Mouse (Mus musculus) kidney, embryonic 15.5 days (tissue): ENCODE measurements around the gene Txndc17. TPM values are rescaled to one million over a fixed set of nuclear protein-coding genes. Genes with fewer than 3 reads are reported as not detected.
A peak's percentile ranks its signal among the peaks of the same experiment; 100 is the strongest.

Experiments
- ATAC-seq: fragments of 200-750 bp; cut with Nextera tagmentation; replicated peaks from 2 replicates; pipeline ENCODE4 v1.8.0; 2017; ENCODE audit warnings: moderate TSS enrichment; ENCODE audit not compliant: low FRiP score
- H3K27ac ChIP-seq: fragments of 300-500 bp; sonication (generic); 2 replicates; pipeline ENCODE4 v1.5.1; 2015; ENCODE audit warnings: mild to moderate bottlenecking, inconsistent platforms
- H3K27me3 ChIP-seq: fragments of 300-500 bp; sonication (generic); 2 replicates; pipeline ENCODE4 v1.6.1; 2015; ENCODE audit warnings: inconsistent platforms
- H3K36me3 ChIP-seq: fragments of 300-500 bp; sonication (generic); 2 replicates; pipeline ENCODE4 v1.6.1; 2015; ENCODE audit warnings: inconsistent platforms
- H3K4me1 ChIP-seq: fragments of 300-500 bp; sonication (generic); 2 replicates; pipeline ENCODE4 v1.6.1; 2015; ENCODE audit warnings: inconsistent platforms
- H3K4me2 ChIP-seq: fragments of 300-500 bp; sonication (generic); 2 replicates; pipeline ENCODE4 v1.6.1; 2015; ENCODE audit warnings: moderate library complexity, mild to moderate bottlenecking, inconsistent platforms
- H3K4me3 ChIP-seq: fragments of 300-500 bp; sonication (generic); replicated peaks from 2 replicates; pipeline ENCODE4 v1.5.1; 2015; ENCODE audit warnings: mild to moderate bottlenecking, inconsistent platforms
- H3K9ac ChIP-seq: fragments of 300-500 bp; sonication (generic); 2 replicates; pipeline ENCODE4 v1.6.1; 2015; ENCODE audit warnings: mild to moderate bottlenecking, inconsistent platforms
- H3K9me3 ChIP-seq: fragments of 300-500 bp; sonication (generic); replicated peaks from 2 replicates; pipeline ENCODE4 v1.6.1; 2016; ENCODE audit warnings: inconsistent platforms
- WGBS: fragments of 180-500 bp; shearing (Covaris S2); methylation state at CpG from one replicate; pipeline ENCODE4 v1.1.7; 2015; ENCODE audit warnings: mixed read lengths; 5-methylcytosine and 5-hydroxymethylcytosine counted together
- polyA plus RNA-seq: library from polyadenylated mRNA; unstranded; fragments of >200 nt; fragmentation: Nextera tagmentation; extraction: Ambion mirVana; gene quantifications from 2 replicates; pipeline ENCODE4 v1.2.1, GENCODE M21; 2015

Gene Txndc17
- polyA plus RNA-seq, 1 experiment from 2014 or later = 200 TPM

DNA sequence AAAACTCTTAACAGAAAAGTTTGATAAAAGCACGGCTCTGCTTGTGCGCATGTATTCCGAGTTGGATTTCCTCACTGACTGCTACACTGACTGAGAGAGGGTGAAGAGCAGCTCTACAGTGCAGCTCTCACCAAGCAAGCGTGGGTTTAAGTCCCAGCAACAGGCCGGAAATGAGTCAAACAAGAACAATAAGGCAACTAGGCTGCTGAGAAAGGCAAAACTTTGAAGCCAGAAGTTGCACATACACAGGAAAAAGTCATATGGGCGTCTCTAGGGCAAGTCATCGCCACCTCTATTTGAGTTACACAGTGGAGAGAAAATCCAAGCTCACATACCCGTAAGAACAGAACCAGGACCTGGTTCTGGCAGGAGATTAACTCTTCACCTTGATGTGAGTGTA, 10.8 kb upstream of the Txndc17 start:
- Histone ChIP-seq H3K4me3 (no peak overlapping the region), H3K4me1 (no peaks in the 10 kb centered on the region), H3K4me2 (no peak overlapping the region), H3K9ac (no peak overlapping the region), H3K27ac (peak overlapping the region; percentile 56; the same call in 1 of the 2 replicates), H3K27me3 (no peaks in the 10 kb centered on the region), H3K9me3 (no peaks in the 10 kb centered on the region), H3K36me3 (peaks cover 50% of the 10 kb centered on the region)
- WGBS = 82% methylated on average over 8 of the region's 8 CpGs
- ATAC-seq = no peak

DNA sequence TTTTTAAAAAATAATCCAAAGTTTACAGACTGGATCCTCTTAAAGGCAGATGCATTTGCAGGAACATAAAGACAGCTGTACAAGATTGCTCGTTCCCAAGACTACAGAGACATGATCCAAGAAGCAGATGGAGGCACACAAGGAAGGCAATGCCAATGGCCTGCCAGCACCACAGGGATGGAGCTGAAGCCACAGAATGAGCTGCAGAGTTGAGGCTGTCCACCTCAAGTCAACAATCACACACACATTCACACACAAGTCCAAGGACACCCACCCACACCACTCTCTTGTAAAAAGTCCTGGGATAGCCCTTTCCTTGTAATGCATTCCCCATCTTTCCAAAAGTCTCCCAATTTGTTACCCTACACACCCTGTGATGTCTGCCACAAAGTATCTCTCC, 3.9 kb upstream of the Txndc17 start:
- Histone ChIP-seq H3K27me3 (no peaks in the 10 kb centered on the region), H3K4me3 (no peak overlapping the region), H3K4me2 (no peak overlapping the region), H3K9me3 (no peaks in the 10 kb centered on the region), H3K27ac (no peak overlapping the region), H3K4me1 (peaks cover 26% of the 10 kb centered on the region), H3K9ac (no peak overlapping the region), H3K36me3 (peaks cover 23% of the 10 kb centered on the region)
- 81% methylated on average over 1 of the region's 1 CpGs for WGBS
- ATAC-seq = no peak

DNA sequence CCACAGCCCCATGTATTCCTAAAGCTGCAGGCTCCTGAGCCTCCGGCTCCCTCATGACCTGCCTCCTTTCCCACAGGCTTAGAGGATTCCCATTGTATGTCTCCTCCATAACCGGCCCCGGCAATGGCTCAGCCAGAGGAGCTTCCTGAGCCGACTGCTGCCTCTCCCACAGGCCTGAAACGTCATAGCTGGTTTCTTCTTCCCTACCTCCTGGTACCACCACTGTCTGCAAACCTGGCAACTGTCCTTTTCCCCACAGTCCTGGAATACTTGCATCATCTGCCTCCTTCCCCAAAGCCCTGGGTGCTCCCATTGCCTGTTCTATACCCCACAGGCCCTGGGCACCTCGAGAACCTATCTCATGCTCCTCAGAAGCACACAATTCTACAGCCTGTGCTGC, 2.1 kb upstream of the Txndc17 start:
- 0 out of 2 replicates have a peak overlapping the region, but pooled peaks have one; percentile 76 for H3K9ac ChIP-seq
- no peaks in the 10 kb centered on the region for H3K27me3 ChIP-seq
- WGBS = 77% methylated on average over 6 of the region's 6 CpGs
- H3K4me3 ChIP-seq = no peak overlapping the region
- peaks cover 25% of the 10 kb centered on the region for H3K36me3 ChIP-seq
- H3K4me2 ChIP-seq = peak overlapping the region; percentile 90; the same call in 1 of the 2 replicates
- H3K4me1 ChIP-seq = peaks cover 28% of the 10 kb centered on the region
- H3K27ac ChIP-seq = no peak overlapping the region
- H3K9me3 ChIP-seq = no peaks in the 10 kb centered on the region
- ATAC-seq = no peak

DNA sequence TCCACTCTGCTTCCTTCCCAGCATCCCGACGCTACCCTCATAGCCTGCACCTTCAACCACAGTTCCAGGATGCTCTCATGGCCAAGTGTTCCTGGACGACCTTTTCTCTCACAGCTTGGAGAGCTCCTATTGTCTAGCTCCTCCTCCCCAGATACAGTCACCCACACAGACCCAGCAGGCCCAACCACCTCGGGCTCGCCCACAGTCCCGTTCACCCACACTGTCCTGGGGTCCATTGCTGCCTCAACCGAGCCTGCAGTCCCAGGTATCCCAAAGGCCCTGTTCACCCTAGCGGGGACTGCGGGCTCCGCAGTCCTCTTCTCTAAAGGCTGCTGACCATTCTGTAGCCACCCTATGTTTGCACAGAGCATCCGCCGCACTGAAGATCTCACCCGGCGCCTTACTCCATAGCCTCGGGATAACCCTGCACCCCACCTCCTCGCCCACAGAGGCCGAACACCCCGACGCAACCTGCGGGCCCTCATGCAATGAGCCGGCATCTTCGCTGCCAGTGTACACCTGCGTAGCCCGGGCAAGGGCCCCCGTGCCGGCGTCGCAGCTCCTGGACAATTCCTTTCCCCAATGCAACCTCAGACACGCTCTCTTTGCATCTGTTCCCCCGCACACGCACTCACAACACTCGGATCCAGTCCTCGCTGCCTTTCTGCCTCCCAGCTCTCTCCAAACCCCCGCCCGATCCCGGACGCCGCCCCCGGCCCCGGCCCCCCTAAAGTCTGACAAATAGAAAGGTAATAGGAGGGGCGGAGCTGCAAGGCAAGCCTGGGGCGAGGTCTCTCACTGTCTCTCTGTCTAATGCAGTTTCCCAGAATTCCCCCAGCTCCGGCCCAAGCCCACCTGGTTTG, 775 bp upstream of the Txndc17 start, which contains the start of gene Gm43951:
Gene Gm43951 (minus strand): TSS at position 500 of the 863 bp plus-strand sequence.
- ATAC-seq = peak; percentile 49
- Histone ChIP-seq H3K4me2 (peak within 1 kb of the TSS; percentile 90), H3K4me1 (peaks cover 28% of the 10 kb centered on the region), H3K4me3 (peak within 1 kb of the TSS; percentile 73), H3K27ac (peak within 1 kb of the TSS; percentile 87), H3K9ac (peak within 1 kb of the TSS; percentile 76), H3K36me3 (peaks cover 31% of the 10 kb centered on the region), H3K9me3 (no peaks in the 10 kb centered on the region), H3K27me3 (no peaks in the 10 kb centered on the region)
- WGBS = under 1% methylated on average over 43 of the region's 43 CpGs

DNA sequence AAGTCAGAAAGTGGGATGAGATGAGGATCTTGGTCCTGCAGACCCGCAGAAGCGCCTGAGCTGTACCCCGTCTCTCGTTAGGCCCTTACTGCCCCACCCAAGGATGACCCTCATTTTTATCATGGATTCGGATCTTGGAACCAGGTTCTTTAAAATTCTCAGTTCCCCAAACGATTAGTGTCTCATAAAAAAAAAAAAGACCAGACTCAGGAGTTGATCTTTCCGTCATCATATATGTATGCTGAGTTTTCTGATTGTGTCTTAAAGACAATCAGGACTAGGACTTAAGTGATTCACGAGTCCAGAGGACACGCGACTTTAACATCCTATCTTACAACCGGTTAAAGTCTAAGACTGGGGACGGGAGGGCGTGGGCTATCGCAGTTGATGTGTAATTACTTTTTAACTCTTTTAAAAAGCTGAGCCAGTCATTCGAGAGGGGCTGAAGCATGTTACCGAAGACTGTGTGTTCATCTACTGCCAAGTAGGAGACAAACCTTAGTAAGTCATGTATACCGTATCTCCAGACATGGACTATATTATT, 559 bp downstream of the Txndc17 start:
- Histone ChIP-seq H3K9me3 (no peaks in the 10 kb centered on the region), H3K27ac (peak overlapping the region; percentile 87), H3K9ac (peak overlapping the region; percentile 76), H3K27me3 (no peaks in the 10 kb centered on the region), H3K4me3 (peak overlapping the region; percentile 73), H3K36me3 (peaks cover 36% of the 10 kb centered on the region), H3K4me2 (peak overlapping the region; percentile 90), H3K4me1 (peaks cover 28% of the 10 kb centered on the region)
- WGBS = 11% methylated on average over 17 of the region's 17 CpGs
- ATAC-seq = no peak

DNA sequence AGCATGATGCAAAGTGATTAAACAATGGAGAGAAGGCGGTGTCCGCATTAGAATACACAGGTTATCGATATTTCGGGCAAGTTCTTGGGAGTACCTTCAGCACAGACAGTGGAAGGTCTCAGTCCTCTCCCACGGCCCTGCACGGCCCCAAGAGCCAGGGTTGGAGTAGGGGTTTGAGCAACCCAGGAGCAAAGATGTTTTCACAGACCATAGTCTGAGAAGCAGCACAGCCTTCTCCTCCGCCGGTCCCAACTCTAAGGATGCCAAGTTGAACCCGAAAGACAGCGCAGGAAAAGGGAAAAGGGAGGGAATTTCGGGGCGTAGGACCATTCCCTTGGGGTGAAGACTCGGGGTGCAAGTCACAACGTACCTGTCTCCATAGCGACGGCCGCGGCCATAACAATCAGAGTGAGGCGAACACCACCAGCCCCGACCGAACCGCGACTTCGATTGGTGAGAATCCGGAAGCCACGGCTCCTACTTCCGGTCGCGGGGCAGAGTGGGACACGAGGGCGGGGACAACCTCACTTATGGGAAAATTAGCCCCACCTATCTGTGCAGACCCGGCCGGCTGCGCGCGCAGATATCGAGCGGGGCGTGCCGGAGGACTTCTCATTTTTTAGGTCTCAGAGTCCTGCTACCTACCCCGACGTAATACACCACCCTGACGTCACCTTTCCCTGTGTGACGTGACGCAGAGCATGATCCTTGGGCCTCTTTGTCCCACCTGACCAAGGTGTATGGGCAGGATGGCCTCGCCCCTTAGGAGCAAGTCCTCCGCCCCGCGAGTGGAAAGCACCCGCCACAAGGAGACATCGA, 7.5 kb downstream of the Txndc17 start:
- no peaks in the 10 kb centered on the region for H3K27me3 ChIP-seq
- WGBS = under 1% methylated on average over 51 of the region's 51 CpGs
- peaks cover 32% of the 10 kb centered on the region for H3K36me3 ChIP-seq
- peak overlapping the region; percentile 77 for H3K9ac ChIP-seq
- peak overlapping the region; percentile 98 for H3K4me2 ChIP-seq
- peak overlapping the region; percentile 74 for H3K27ac ChIP-seq
- H3K9me3 ChIP-seq = no peaks in the 10 kb centered on the region
- peak; percentile 95 for ATAC-seq
- peaks cover 19% of the 10 kb centered on the region for H3K4me1 ChIP-seq
- H3K4me3 ChIP-seq = peak overlapping the region; percentile 88

DNA sequence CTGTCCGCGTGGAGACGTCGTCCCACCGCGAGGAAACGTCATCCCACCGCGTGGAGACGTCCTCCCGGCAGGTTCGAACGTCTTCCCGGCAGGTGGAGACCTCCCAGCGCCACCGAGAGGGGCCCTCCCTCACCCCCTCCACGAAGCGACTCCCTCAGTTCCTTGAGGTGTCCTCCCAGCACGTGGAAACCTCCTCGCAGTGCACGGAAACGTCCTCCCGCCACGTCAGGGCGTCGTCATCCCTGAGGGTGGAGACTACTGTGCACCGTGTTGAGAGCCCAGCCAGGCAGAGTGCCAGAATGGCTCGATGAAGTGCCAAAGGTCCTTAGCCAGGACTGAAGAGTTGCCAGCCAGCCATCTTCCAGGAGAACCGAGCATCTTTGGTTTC, 8.1 kb downstream of the Txndc17 start, which contains the start of gene Med31:
Gene Med31 (minus strand): TSS at position 183 of the 388 bp plus-strand sequence.
- Histone ChIP-seq H3K4me2 (peak within 1 kb of the TSS; percentile 98), H3K4me1 (peaks cover 19% of the 10 kb centered on the region), H3K9me3 (no peaks in the 10 kb centered on the region), H3K27me3 (no peaks in the 10 kb centered on the region), H3K36me3 (peaks cover 26% of the 10 kb centered on the region), H3K4me3 (peak within 1 kb of the TSS; percentile 88), H3K27ac (peak within 1 kb of the TSS; percentile 74), H3K9ac (peak within 1 kb of the TSS; percentile 77)
- peak; percentile 81 for ATAC-seq
- 2% methylated on average over 29 of the region's 29 CpGs for WGBS

DNA sequence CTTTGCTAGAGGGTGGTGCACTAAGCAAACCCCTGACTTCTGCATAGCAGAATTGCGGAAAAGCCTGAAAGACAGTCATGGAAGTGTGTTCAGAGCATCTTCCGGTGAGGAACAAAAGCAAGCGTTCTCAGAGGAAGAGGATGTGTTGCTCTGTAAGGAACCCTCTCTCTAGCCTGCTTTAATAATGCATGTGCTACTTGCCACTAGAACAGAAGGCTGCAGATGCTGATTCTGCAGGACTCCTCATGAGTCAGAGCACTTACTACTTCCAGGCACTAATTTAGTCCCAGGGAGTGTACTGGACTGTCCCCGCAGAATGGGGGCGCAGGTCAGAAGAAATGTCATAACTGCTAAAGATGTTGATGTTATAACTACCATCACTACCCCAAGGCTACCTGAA, 9.8 kb downstream of the Txndc17 start:
- ATAC-seq = no peak
- WGBS = 82% methylated on average over 5 of the region's 5 CpGs
- H3K27ac ChIP-seq = no peak overlapping the region

DNA sequence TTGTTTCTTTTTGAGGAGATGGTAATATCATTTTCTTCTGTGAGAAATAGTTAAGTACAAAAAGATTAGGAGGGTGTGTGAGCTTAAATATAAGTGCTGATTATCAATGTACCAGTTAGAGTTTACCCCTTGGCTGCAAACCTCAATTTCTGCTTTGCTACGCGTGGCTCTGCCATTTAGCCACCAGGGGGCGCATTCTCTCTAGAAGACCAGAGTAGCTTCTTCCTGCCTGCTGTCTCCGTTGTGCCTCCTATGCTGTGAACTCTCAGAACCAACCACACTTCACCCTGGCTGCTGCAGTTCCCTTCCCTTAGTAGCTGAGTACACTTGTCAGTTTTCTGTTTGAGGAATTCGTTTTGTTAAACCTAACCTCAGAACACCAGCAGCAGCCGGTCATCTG, 13.9 kb downstream of the Txndc17 start:
- WGBS = 16% methylated on average over 6 of the region's 6 CpGs
- ATAC-seq = no peak
- no peaks in the 10 kb centered on the region for H3K27me3 ChIP-seq
- no peak overlapping the region for H3K27ac ChIP-seq
- peaks cover 8% of the 10 kb centered on the region; the same call in 1 of the 2 replicates for H3K4me1 ChIP-seq
- H3K4me3 ChIP-seq = no peak overlapping the region
- H3K9me3 ChIP-seq = no peaks in the 10 kb centered on the region
- H3K9ac ChIP-seq = no peak overlapping the region
- H3K4me2 ChIP-seq = no peak overlapping the region
- H3K36me3 ChIP-seq = no peaks in the 10 kb centered on the region

More for the DNA sequence above, 9.8 kb downstream of the Txndc17 start:
- Histone ChIP-seq H3K9me3 (no peaks in the 10 kb centered on the region), H3K27me3 (no peaks in the 10 kb centered on the region), H3K36me3 (peaks cover 10% of the 10 kb centered on the region), H3K4me3 (no peak overlapping the region), H3K9ac (no peak overlapping the region), H3K4me2 (no peak overlapping the region), H3K4me1 (peaks cover 19% of the 10 kb centered on the region)

DNA sequence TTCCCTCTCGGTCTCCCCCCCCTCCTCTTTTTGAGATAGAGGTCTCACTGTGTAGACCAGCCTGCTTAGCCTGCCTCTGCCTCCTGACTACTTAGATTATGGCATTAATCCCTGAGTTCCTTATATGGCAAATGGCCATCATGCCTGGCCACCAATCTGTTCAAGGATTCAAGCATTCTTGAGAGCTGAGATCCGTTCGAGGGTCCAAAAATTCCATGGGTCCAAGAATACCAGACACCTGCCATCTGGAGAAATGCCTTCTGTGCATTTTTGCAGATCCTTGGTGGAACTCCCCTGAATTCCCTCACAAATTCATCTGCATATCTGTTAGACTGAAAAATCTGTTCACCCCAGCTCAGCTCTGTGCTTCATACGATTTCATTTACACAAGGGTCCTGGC, 16.1 kb downstream of the Txndc17 start:
- Histone ChIP-seq H3K4me3 (no peak overlapping the region), H3K4me2 (no peak overlapping the region), H3K9me3 (no peaks in the 10 kb centered on the region), H3K9ac (no peak overlapping the region), H3K27ac (no peak overlapping the region), H3K36me3 (no peaks in the 10 kb centered on the region), H3K27me3 (no peaks in the 10 kb centered on the region), H3K4me1 (peaks cover 2% of the 10 kb centered on the region; the same call in 1 of the 2 replicates)
- ATAC-seq = no peak
- 89% methylated on average over 4 of the region's 4 CpGs for WGBS

DNA sequence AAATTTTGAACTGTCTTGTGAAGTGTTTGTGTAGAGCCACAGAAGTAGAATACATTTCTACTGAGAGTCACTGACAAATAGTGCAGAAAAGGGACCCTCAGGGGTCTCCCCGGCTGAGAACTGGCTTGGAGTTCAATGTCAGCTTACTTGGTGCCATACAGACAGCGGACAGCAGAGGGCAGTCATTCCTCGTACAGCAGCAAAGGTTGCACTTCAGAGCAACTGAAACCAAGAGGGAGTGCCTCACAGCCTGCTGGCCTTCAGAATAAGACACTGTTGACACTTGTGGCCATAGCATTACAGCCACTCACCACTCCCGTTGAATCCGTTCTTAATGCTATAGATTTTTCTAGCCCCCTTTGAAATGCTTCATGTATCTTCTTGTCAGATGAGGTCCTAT, 17.5 kb downstream of the Txndc17 start:
- Histone ChIP-seq H3K4me3 (no peak overlapping the region), H3K36me3 (no peaks in the 10 kb centered on the region), H3K9me3 (no peaks in the 10 kb centered on the region), H3K9ac (no peak overlapping the region), H3K4me1 (peaks cover 2% of the 10 kb centered on the region; the same call in 1 of the 2 replicates), H3K27ac (no peak overlapping the region), H3K4me2 (no peak overlapping the region), H3K27me3 (no peaks in the 10 kb centered on the region)
- WGBS = 11% methylated on average over 5 of the region's 5 CpGs
- no peak for ATAC-seq
